Mouse (Mus musculus): Measurements from ENCODE around the gene Sumf1.

GRCm38 (mm10) chr6:108149235-108149634 lies 36.1 kb downstream of the Sumf1 start:
- TF ChIP-seq CTCF (IDR thresholded peaks at IDR 0.05; ENCODE audit: low read depth, low read length) (no peak), TAL1 (conservative IDR thresholded peaks at IDR 0.05; ENCODE audit: low read depth, low read length) (no peak), GATA1 (IDR thresholded peaks at IDR 0.05; ENCODE audit: borderline replicate concordance, low read length) (no peak)
